Mouse (Mus musculus): ENCODE results near the gene Gm10096.
"Not testable (repeated sequence)": the region's sequence is repeated elsewhere in the genome, so short reads cannot be mapped to it uniquely, and the experiment has no call there.

Gm10096 gene

DNA sequence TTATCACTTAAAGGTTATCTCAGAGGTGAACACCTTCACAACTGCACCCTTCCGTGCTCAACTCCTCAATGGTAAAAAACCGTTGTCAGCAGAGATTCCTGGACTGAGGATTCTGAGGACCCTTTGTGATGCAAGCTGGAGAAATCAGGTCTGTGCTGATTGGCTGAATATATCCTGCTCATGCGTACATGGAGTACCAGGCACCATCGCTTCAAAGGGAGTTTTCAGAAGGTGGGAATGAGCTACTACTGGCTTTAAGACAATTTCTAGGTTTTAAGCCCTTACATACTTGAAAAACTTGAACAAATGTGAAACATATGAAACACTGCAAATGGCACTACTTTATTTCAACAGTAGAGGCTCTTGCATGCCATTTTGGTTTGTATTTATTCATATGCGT lies at the start of gene Gm10096:
Gm10096 (minus strand) TSS at position 101 of the 400 bp plus-strand sequence.
- not testable (repeated sequence) for DNase-seq (ENCODE audit: low spot score in 2 of 2)

Data from right cerebral cortex, postnatal 10 days (tissue).